Mouse (Mus musculus): ENCODE data around the gene Polr2f.

DNA sequence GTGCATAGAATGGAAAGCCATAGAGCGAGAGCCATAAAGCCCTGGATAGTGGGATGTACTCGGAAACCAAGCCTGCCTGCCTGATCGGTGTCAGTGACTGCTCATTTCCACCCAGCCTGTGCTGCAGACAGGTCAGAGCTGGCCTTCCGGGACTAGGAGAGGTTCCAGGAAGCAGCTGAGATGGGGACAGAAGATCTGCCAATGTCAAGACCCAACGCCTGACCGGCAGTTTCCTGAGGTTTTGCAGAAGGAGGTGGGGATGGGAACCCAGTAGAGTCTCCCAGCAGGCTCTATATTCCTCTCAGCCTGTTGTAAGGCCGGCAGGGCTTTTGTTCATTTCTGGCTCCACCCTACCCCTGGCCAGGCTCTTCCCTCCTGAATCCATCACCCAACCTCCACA lies 41.9 kb upstream of the Polr2f start:
- no peak for TF ChIP-seq CTCF (IDR thresholded peaks at IDR 0.05; ENCODE audit: low read depth, low read length)
- no peak for TF ChIP-seq POLR2A (IDR thresholded peaks at IDR 0.05; ENCODE audit: borderline replicate concordance, low read depth, low read length)

Measured in bone marrow macrophage, adult 2 months (primary cell).